27 mouse cellular contexts compared by ENCODE assay signal in the genomic region with DNA sequence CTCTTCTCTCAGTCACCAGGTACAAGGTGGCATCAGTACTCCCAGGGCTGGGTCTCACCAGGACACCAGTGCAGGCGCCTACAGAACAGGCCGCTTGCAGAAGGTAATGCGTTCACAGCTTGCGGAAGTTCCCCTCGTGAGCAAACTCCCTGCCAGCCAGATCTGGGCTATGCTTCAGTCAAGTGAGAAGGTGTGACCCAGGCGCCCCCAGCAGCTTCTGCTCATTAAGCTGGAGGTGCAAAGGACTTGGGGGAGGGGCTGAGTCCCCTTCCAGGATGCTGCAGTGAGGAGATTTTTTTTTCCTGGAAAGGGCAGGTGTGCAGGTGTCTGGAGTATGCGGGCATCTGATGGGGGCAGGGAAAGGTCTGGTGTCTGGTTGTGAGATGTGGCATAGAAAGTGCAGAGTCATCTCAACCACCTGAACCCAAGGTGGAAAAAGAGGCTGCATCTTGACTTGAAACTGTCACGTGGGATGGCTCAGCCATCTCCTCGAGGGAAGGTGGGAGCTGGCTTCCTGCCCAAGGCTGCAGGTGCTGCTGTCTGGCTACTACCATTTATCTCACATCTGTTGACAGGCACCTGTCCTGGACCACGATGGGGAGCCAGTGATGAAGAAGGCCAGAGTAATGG. TPM values are rescaled to one million over a fixed set of nuclear protein-coding genes. Genes with fewer than 3 reads are reported as not detected.
DNase-seq lines count a peak whose midpoint lies in the region; ATAC-seq and TF ChIP-seq lines count a peak whose summit lies in the region.
"Had no signal": no experiment of that assay in that cellular context is flagged by ENCODE, and none has a peak within 500 bp of the region (broad histone marks: within the 10 kb centered on the region; RNA-seq: fewer than 3 reads in every experiment).

No protein-coding gene starts in this region.

- 34% methylated on average over 10 of the region's 10 CpGs for WGBS in forebrain, embryonic 14.5 days
- 33% methylated on average over 10 of the region's 10 CpGs for WGBS in forebrain, embryonic 16.5 days
- 15% methylated on average over 10 of the region's 10 CpGs for WGBS in thymus, adult 2 months
- 37% methylated on average over 10 of the region's 10 CpGs for WGBS in kidney, embryonic 14.5 days

- H3K4me2 ChIP-seq in forebrain, embryonic 14.5 days (ENCODE audit: low read length): no peak overlapping the region
- no peak overlapping the region for H3K4me2 ChIP-seq in forebrain, embryonic 16.5 days (ENCODE audit: low read length)
- no peak overlapping the region for H3K4me2 ChIP-seq in kidney, embryonic 14.5 days (replicated peaks; ENCODE audit: low read depth, low read length)
- H3K4me2 ChIP-seq: heart, embryonic 15.5 days; hindbrain, embryonic 13.5 days; intestine, embryonic 15.5 days; limb, embryonic 13.5 days; lung, embryonic 14.5 days; midbrain, embryonic 15.5 days; neural tube, embryonic 12.5 days had no signal

- no peaks in the 10 kb centered on the region for H3K27me3 ChIP-seq in forebrain, embryonic 14.5 days (replicated peaks; ENCODE audit: control insufficient read depth, insufficient read depth, low read length)
- no peaks in the 10 kb centered on the region for H3K27me3 ChIP-seq in forebrain, embryonic 16.5 days (replicated peaks; ENCODE audit: control insufficient read depth, insufficient read depth, low read length)
- H3K27me3 ChIP-seq in thymus, adult 2 months (ENCODE audit: control insufficient read depth, insufficient read depth, low read length): no peaks in the 10 kb centered on the region
- 0 out of 2 replicates have a peak, but pooled peaks cover 2% of the 10 kb centered on the region for H3K27me3 ChIP-seq in kidney, embryonic 14.5 days (ENCODE audit: control insufficient read depth, insufficient read depth, low read length)

- H3K4me3 ChIP-seq in forebrain, embryonic 14.5 days (ENCODE audit: low read depth, low read length): no peak overlapping the region
- H3K4me3 ChIP-seq in forebrain, embryonic 16.5 days (replicated peaks; ENCODE audit: low read length): no peak overlapping the region
- no peak overlapping the region for H3K4me3 ChIP-seq in thymus, adult 2 months (ENCODE audit: control insufficient read depth, insufficient read depth, low read length)
- no peak overlapping the region for H3K4me3 ChIP-seq in kidney, embryonic 14.5 days (ENCODE audit: low read length)
- H3K4me3 ChIP-seq: embryonic facial prominence, embryonic 10.5 days; forebrain, embryonic 10.5 days; gastrocnemius, adult 2 months; heart, embryonic 15.5 days; hindbrain, embryonic 13.5 days; intestine, embryonic 15.5 days; limb, embryonic 13.5 days; midbrain, embryonic 15.5 days; neural tube, embryonic 12.5 days had no signal

- H3K4me1 ChIP-seq in forebrain, embryonic 14.5 days (ENCODE audit: control insufficient read depth, insufficient read depth, low read length): peaks cover 10% of the 10 kb centered on the region; the same call in 1 of the 2 replicates
- H3K4me1 ChIP-seq in forebrain, embryonic 16.5 days (replicated peaks; ENCODE audit: control insufficient read depth, insufficient read depth, low read length): peaks cover 25% of the 10 kb centered on the region
- H3K4me1 ChIP-seq in thymus, adult 2 months (replicated peaks; ENCODE audit: control insufficient read depth, insufficient read depth, low read length): peaks cover 42% of the 10 kb centered on the region
- H3K4me1 ChIP-seq in kidney, embryonic 14.5 days (ENCODE audit: control insufficient read depth, insufficient read depth, low read length): peaks cover 3% of the 10 kb centered on the region; the same call in 1 of the 2 replicates

- no peak overlapping the region for H3K9ac ChIP-seq in forebrain, embryonic 14.5 days (ENCODE audit: low read length)
- H3K9ac ChIP-seq in forebrain, embryonic 16.5 days (replicated peaks; ENCODE audit: low read depth, low read length): no peak overlapping the region
- no peak overlapping the region for H3K9ac ChIP-seq in kidney, embryonic 14.5 days (ENCODE audit: low read depth, low read length)
- H3K9ac ChIP-seq: heart, embryonic 15.5 days; hindbrain, embryonic 13.5 days; intestine, embryonic 15.5 days; limb, embryonic 13.5 days; liver, embryonic 14.5 days; lung, embryonic 14.5 days; midbrain, embryonic 15.5 days; neural tube, embryonic 12.5 days had no signal

- no peak overlapping the region for H3K27ac ChIP-seq in forebrain, embryonic 14.5 days (ENCODE audit: low read depth, low read length)
- H3K27ac ChIP-seq in forebrain, embryonic 16.5 days (ENCODE audit: low read length): no peak overlapping the region
- H3K27ac ChIP-seq in thymus, adult 2 months (ENCODE audit: control insufficient read depth, insufficient read depth, low read length): peak overlapping the region; percentile 17; the same call in 1 of the 2 replicates
- no peak overlapping the region for H3K27ac ChIP-seq in kidney, embryonic 14.5 days (ENCODE audit: low read depth, low read length)
- H3K27ac ChIP-seq: embryonic facial prominence, embryonic 10.5 days; forebrain, embryonic 10.5 days; gastrocnemius, adult 2 months; heart, embryonic 15.5 days; hindbrain, embryonic 13.5 days; intestine, embryonic 15.5 days; limb, embryonic 13.5 days; liver, embryonic 14.5 days; midbrain, embryonic 15.5 days; neural tube, embryonic 12.5 days had no signal

- peak; percentile 36 for DNase-seq in forebrain, embryonic 14.5 days (ENCODE audit: low spot score)
- peak; percentile 63 for DNase-seq in brain, embryonic 14.5 days (ENCODE audit: low read depth)
- DNase-seq in thymus, adult 2 months: peak; percentile 67
- DNase-seq in thymus, postnatal 4 days: peak; percentile 68
- no peak for DNase-seq in B cell, adult 2 months
- no peak for DNase-seq in kidney, postnatal 14 days
- DNase-seq: adrenal gland, postnatal 25 days; cerebellum, adult 11 months; cerebellum, postnatal 10 days; gastrocnemius, adult 2 months; heart, postnatal 36 days; kidney, adult 9 months; kidney, postnatal 36 days; lung, embryonic 14.5 days; lung, postnatal 36 days; right cerebral cortex, postnatal 25 days had no signal

- no peak for TF ChIP-seq POLR2A in brain, embryonic 14.5 days (IDR thresholded peaks at IDR 0.05; ENCODE audit: borderline replicate concordance, extremely low read depth, insufficient read depth, insufficient read length, poor library complexity, severe bottlenecking)
- TF ChIP-seq POLR2A in thymus, adult 2 months (IDR thresholded peaks at IDR 0.05; ENCODE audit: control insufficient read depth, extremely low read depth, insufficient read depth, low read length, poor library complexity): no peak

- H3K36me3 ChIP-seq in forebrain, embryonic 14.5 days (ENCODE audit: control insufficient read depth, insufficient read depth, low read length): no peaks in the 10 kb centered on the region
- no peaks in the 10 kb centered on the region for H3K36me3 ChIP-seq in forebrain, embryonic 16.5 days (ENCODE audit: control insufficient read depth, insufficient read depth)
- H3K36me3 ChIP-seq in thymus, adult 2 months (ENCODE audit: control insufficient read depth, insufficient read depth, low read length): no peaks in the 10 kb centered on the region
- H3K36me3 ChIP-seq in kidney, embryonic 14.5 days (ENCODE audit: control insufficient read depth, insufficient read depth, low read length): no peaks in the 10 kb centered on the region
- H3K36me3 ChIP-seq: embryonic facial prominence, embryonic 10.5 days; forebrain, embryonic 10.5 days; heart, embryonic 15.5 days; hindbrain, embryonic 13.5 days; intestine, embryonic 15.5 days; limb, embryonic 13.5 days; midbrain, embryonic 15.5 days; neural tube, embryonic 12.5 days had no signal

- no peak for ATAC-seq in forebrain, embryonic 14.5 days
- ATAC-seq in forebrain, embryonic 16.5 days: no peak
- no peak for ATAC-seq in kidney, embryonic 14.5 days (ENCODE audit: low FRiP score, low TSS enrichment)
- ATAC-seq: intestine, embryonic 15.5 days; midbrain, embryonic 15.5 days had no signal

- no peak for TF ChIP-seq CTCF in brain, embryonic 14.5 days (IDR thresholded peaks at IDR 0.05; ENCODE audit: borderline replicate concordance, extremely low read depth, insufficient read depth, insufficient read length)
- TF ChIP-seq CTCF in thymus, adult 2 months (IDR thresholded peaks at IDR 0.05; ENCODE audit: borderline replicate concordance, control insufficient read depth, extremely low read depth, insufficient read depth, low read length, poor library complexity): no peak; the same call in 1 of the 2 replicates

- no peaks in the 10 kb centered on the region for H3K9me3 ChIP-seq in forebrain, embryonic 14.5 days (replicated peaks; ENCODE audit: control insufficient read depth, low read length)
- H3K9me3 ChIP-seq in forebrain, embryonic 16.5 days (ENCODE audit: control insufficient read depth, low read length): no peaks in the 10 kb centered on the region
- H3K9me3 ChIP-seq in kidney, embryonic 14.5 days (ENCODE audit: control insufficient read depth, low read length): no peaks in the 10 kb centered on the region
- H3K9me3 ChIP-seq: embryonic facial prominence, embryonic 10.5 days; forebrain, embryonic 10.5 days; heart, embryonic 15.5 days; hindbrain, embryonic 13.5 days; intestine, embryonic 15.5 days; limb, embryonic 13.5 days; midbrain, embryonic 15.5 days; neural tube, embryonic 12.5 days had no signal

RNA-seq across cellular contexts. Expression of a gene that starts 2.7 kb away (rescaled TPM):
- 13.7 and 15.8 TPM in 2 replicates for polyA plus RNA-seq in forebrain, embryonic 14.5 days (2014; fragmentation: Nextera tagmentation; extraction: Ambion mirVana)
- polyA plus RNA-seq in forebrain, embryonic 16.5 days (2015; fragmentation: Nextera tagmentation; extraction: Ambion mirVana): 13.6 and 15.9 TPM in 2 replicates
- 18.9 and 19.5 TPM in 2 replicates for polyA plus RNA-seq in brain, embryonic 14.5 days (2012; rRNA removed)
- polyA plus RNA-seq in thymus, adult 2 months (2012; rRNA removed): 17.5 and 19.6 TPM in 2 replicates
- polyA plus RNA-seq in kidney, embryonic 14.5 days (2014; fragmentation: Nextera tagmentation; extraction: Ambion mirVana): 16.1 and 20.2 TPM in 2 replicates

Comparison
In these comparisons a context has a peak if more than half of its experiments do, and no peak if none do; other contexts are left out.
1. DNase-seq: peak in forebrain, embryonic 14.5 days (single experiment), brain, embryonic 14.5 days (single experiment), thymus, adult 2 months (single experiment) and thymus, postnatal 4 days (single experiment); none in B cell, adult 2 months (0 of 2) and kidney, postnatal 14 days (single experiment).